Comparison of ENCODE assay signal across 26 mouse cellular contexts in the genomic region with DNA sequence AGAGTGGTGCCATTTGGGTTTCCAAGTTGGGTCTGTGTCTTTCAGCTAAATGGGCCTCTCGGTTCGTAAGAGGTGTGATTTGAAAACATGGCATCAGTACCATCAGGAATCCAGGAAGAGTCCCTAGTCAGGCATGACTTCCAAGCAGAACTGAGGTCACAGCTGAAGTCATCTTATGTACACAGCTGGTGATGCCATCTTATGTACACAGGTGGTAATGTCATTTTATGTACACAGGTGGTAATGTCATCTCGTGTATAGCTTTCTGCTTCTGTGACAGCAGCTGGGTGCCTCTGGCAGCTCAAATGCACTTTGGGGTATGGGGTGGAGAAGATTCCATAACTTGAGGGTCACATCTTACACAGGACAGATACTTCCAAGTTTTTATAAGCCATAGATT.
"Had no signal": no experiment of that assay in that cellular context is flagged by ENCODE, and none has a peak within 500 bp of the region (broad histone marks: within the 10 kb centered on the region; RNA-seq: fewer than 3 reads in every experiment).

No protein-coding gene starts in this region.

- H3K9ac ChIP-seq: heart, embryonic 12.5 days; hindbrain, embryonic 12.5 days; hindbrain, embryonic 14.5 days; intestine, embryonic 15.5 days; limb, embryonic 12.5 days had no signal

- H3K9me3 ChIP-seq: heart, embryonic 10.5 days; heart, embryonic 12.5 days; hindbrain, embryonic 10.5 days; hindbrain, embryonic 12.5 days; intestine, embryonic 15.5 days; limb, embryonic 10.5 days had no signal

- DNase-seq: gastrocnemius, adult 2 months; gastrocnemius, postnatal 10 days; gastrocnemius, postnatal 25 days; heart, adult 2 months; heart, postnatal 10 days; heart, postnatal 4 days; kidney, adult 18-20 months; kidney, adult 8-10 months; kidney, postnatal 10 days; kidney, postnatal 25 days; kidney, postnatal 4 days; liver had no signal

- ATAC-seq: hindbrain, embryonic 16.5 days; inflammation-experienced regulatory T-cells, adult 6 months; intestine, embryonic 15.5 days; intestine, postnatal 0 days had no signal

- H3K36me3 ChIP-seq: heart, embryonic 10.5 days; heart, embryonic 12.5 days; hindbrain, embryonic 10.5 days; hindbrain, embryonic 12.5 days; intestine, embryonic 15.5 days; limb, embryonic 10.5 days; limb, embryonic 12.5 days had no signal

- H3K4me2 ChIP-seq: heart, embryonic 12.5 days; hindbrain, embryonic 12.5 days; hindbrain, embryonic 14.5 days; intestine, embryonic 15.5 days; limb, embryonic 12.5 days; liver, embryonic 11.5 days had no signal

- H3K27me3 ChIP-seq: heart, embryonic 12.5 days; hindbrain, embryonic 12.5 days; intestine, embryonic 15.5 days; limb, embryonic 12.5 days had no signal

- H3K27ac ChIP-seq: gastrocnemius, adult 2 months; heart, adult 2 months; heart, embryonic 10.5 days; hindbrain, embryonic 10.5 days; hindbrain, embryonic 12.5 days; hindbrain, embryonic 14.5 days; intestine, embryonic 15.5 days; layer of hippocampus, adult 2 months; left cerebral cortex, adult 2 months; limb, embryonic 10.5 days; limb, embryonic 12.5 days had no signal

- H3K4me3 ChIP-seq: gastrocnemius, adult 2 months; heart, adult 2 months; heart, embryonic 10.5 days; heart, embryonic 12.5 days; hindbrain, embryonic 10.5 days; hindbrain, embryonic 12.5 days; intestine, embryonic 15.5 days; layer of hippocampus, adult 2 months; left cerebral cortex, adult 2 months; limb, embryonic 10.5 days; limb, embryonic 12.5 days had no signal
